Mouse (Mus musculus): ENCODE results near the gene Traf1.

GRCm38 (mm10) chr2:34962211-34962610 lies 639 bp upstream of the Traf1 start:
- TF ChIP-seq CTCF (IDR thresholded peaks at IDR 0.05; ENCODE audit: low read depth, low read length) (no peak), POLR2A (IDR thresholded peaks at IDR 0.05; ENCODE audit: extremely low read depth, insufficient read depth, low read length) (no peak)
